Mouse (Mus musculus) MEL (cell line): ENCODE measurements around the gene Nme7.

ENCODE experiments used
- CTCF ChIP-seq, 3 experiments: IDR thresholded peaks in 2 of 3; conservative IDR thresholded peaks in 1 of 3; 2 replicates each; pipeline ENCODE4 v1.5.1; 2011 to 2012; ENCODE audit warnings: low read length in 3 of 3, low read depth in 2 of 3, mild to moderate bottlenecking in 2 of 3, improper control_type of control experiment in 1 of 3, inconsistent platforms in 1 of 3, mixed read lengths in 1 of 3, moderate library complexity in 1 of 3; ENCODE audit not compliant: control insufficient read depth in 1 of 3, insufficient read depth in 1 of 3, poor library complexity in 1 of 3, severe bottlenecking in 1 of 3
- GATA1 ChIP-seq: IDR thresholded peaks from 2 replicates; pipeline ENCODE4 v1.6.1; 2011; ENCODE audit warnings: low read depth, low read length, improper control_type of control experiment
- POLR2A ChIP-seq, 2 experiments: IDR thresholded peaks; 2 replicates each; pipeline ENCODE4 v1.6.1; 2011 to 2012; ENCODE audit warnings: low read length in 2 of 2, mild to moderate bottlenecking in 2 of 2, control low read depth in 1 of 2, improper control_type of control experiment in 1 of 2, low read depth in 1 of 2, moderate library complexity in 1 of 2; ENCODE audit not compliant: control insufficient read depth in 1 of 2, insufficient read depth in 1 of 2, poor library complexity in 1 of 2
- ZKSCAN1 ChIP-seq: IDR thresholded peaks from 2 replicates; pipeline ENCODE4 v1.6.1; 2012; ENCODE audit warnings: low read depth, mild to moderate bottlenecking, inconsistent platforms, low read length, improper control_type of control experiment, moderate library complexity

DNA sequence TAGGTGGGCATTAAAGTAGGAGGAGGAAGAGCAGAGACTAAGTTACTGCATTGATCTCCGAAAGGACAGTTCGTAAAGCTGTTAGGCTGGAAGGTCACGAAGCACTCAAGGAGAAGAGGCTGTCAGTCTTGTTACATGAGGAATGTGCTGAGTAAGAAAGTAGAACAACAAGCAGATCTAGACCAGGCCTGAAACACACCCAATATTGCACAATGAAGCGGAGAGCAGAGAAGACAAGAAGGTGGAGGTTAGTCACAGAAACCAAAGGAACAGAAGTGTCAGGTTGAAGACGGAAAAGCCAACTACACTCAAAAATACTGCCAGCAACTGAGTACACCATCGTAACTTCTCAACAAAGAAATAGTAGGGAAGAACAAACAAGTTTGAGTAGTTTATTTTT lies 9.8 kb upstream of the Nme7 start:
- TF ChIP-seq POLR2A (IDR thresholded peaks at IDR 0.05; ENCODE audit: control insufficient read depth in 1 of 2, insufficient read depth in 1 of 2, low read depth in 1 of 2, low read length in 2 of 2, poor library complexity in 1 of 2) (no peak), CTCF (IDR thresholded peaks at IDR 0.05 in 2 of 3, conservative IDR thresholded peaks at IDR 0.05 in 1 of 3; ENCODE audit: control insufficient read depth in 1 of 3, insufficient read depth in 1 of 3, low read depth in 2 of 3, low read length in 3 of 3, poor library complexity in 1 of 3, severe bottlenecking in 1 of 3) (no peak), GATA1 (no peak), ZKSCAN1 (no peak)
